Mouse (Mus musculus): ENCODE data around the gene Chn2. TPM values are rescaled to one million over a fixed set of nuclear protein-coding genes. Genes with fewer than 3 reads are reported as not detected.

The Chn2 gene
- total RNA-seq, 2 experiments from 2014 or later, result 2.3 to 2.5 TPM

- ATAC-seq (replicated peaks; ENCODE audit: low FRiP score, poor library complexity, severe bottlenecking), result no peak
Measured at GRCm38 (mm10) chr6:54319198-54319597, 279.8 kb downstream of the Chn2 start.

GRCm38 (mm10) chr6:54320236-54320635 lies 280.9 kb downstream of the Chn2 start:
- ATAC-seq (replicated peaks; ENCODE audit: low FRiP score, poor library complexity, severe bottlenecking), result no peak

GRCm38 (mm10) chr6:54325246-54325885 lies 286.0 kb downstream of the Chn2 start, which contains the start of gene Prr15:
Prr15 (plus strand) TSS chr6:54325835.
- ATAC-seq (replicated peaks; ENCODE audit: low FRiP score, poor library complexity, severe bottlenecking), result no peak

DNA sequence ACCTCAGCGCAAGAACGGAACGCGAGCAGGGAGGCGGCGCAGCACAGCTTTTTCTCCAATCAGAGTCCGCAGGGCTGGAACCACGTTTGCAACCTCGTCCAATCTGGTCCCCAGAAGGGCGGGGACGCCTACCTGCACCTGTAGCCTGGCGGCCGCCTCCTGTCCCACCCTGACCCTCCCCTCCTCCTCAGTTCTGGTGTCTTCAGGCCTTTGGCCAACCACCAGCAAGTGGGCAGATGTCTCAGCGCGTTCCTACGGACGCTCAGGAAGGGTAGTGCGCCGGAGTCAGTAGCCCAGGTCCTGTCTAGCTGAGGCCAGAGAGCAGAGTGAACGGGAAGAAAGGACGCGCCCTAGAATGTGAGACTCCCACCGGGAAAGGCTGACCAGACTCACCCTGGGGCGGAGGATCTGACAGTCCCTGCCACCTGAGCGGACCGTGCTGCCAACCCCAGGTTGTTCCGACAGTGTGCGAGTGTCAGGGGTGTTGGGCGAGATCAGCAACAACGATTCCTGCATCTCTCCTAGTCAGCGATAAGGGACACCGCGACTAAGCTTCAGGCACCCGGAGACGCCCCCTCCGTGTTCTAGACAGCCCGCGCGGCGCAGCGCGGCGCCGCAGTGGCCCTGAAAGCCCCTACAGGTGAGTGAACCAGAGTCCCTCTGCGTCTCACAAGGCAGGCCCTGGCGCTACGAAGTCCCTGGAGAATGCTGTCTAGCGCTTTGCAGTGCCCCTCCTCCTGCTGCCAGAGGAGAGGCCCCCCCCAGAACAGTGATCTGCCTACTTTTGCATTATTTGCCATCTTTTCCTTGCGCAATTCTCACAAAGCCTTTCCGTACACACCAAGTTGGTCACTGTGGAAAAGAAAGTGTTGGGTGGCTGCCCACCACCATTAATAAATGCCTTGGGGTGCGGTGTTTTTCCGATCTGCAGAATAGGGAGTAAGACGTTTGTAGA lies 287.6 kb downstream of the Chn2 start:
- no peak for ATAC-seq (replicated peaks; ENCODE audit: low FRiP score, poor library complexity, severe bottlenecking)

DNA sequence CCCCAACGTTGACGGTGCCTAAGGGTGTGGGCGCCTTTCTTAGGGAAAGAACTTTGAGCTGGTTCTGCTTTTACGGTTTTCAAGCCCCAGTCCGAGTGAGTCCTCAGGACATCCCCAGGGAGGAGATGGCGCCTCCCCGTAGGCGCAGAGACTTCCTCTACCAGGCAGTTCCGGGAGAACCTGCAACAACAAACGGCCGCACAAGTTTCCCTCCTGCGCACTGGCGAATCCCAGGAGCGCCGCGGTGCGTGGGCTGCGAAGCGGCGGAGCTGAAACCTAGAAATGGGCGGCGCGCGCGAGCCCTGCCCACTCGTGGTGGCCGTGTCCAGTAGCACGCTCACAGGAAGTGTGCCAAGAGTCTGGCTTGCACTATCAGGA lies 288.3 kb downstream of the Chn2 start:
- ATAC-seq (replicated peaks; ENCODE audit: low FRiP score, poor library complexity, severe bottlenecking), result no peak

DNA sequence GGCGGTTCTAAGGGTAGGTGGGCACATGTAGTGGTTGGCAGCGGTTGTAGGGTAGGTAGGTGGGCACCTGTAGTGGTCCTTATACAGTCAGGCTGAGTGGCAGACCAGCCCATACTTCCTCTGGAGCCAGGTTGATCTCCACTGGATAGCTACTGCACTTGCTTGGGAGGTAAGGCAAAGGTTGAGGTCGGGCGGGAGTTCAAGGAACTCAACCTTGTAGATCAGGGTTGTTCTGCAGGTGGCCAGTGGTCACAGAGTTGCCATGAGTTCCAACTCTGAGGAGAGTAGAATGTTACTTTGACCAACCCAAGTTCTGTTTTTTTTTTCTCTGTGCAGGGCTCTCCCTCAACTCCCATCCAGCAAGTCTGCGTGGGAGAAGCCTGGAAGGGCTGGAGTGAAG lies 289.4 kb downstream of the Chn2 start:
- ATAC-seq (replicated peaks; ENCODE audit: low FRiP score, poor library complexity, severe bottlenecking), result no peak

DNA sequence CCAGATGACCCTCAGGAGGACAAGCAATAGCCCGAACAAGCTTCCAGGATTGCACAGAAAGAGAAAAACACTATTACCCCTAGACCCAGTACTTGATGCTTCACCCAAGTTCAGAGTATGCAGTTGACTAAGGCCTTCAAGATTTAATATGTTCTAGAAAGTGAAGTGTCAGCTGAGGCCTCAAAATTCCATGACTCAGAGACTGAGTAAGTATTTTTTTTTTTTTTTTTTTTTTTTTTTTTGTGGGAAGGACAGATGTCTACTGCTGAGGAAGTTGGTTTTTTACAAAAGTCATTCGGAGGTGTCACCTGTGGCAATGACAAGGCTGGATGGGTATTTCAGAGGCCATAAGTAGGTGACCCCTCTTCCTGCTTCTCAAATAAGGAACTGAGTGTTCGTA lies 290.2 kb downstream of the Chn2 start:
- no peak for ATAC-seq (replicated peaks; ENCODE audit: low FRiP score, poor library complexity, severe bottlenecking)

DNA sequence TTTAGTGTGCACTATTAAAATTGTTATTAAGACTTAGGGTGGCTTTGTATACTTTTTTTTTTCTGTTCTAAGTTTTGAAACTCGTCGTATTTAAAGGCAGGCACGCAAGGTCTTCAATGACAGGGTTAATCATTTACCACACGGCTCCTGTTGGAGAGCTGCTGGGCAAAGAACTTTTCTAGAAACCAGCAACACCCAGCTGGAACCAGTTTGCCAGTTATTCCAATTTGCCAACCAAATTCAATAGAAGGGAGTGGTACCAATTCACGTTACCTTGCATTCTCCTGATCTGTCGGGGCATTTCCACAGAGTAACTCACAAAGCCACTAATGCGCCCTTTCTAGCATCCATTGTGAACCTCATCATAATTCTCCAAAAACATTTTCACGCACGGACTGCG lies 290.8 kb downstream of the Chn2 start:
- no peak for ATAC-seq (replicated peaks; ENCODE audit: low FRiP score, poor library complexity, severe bottlenecking)

DNA sequence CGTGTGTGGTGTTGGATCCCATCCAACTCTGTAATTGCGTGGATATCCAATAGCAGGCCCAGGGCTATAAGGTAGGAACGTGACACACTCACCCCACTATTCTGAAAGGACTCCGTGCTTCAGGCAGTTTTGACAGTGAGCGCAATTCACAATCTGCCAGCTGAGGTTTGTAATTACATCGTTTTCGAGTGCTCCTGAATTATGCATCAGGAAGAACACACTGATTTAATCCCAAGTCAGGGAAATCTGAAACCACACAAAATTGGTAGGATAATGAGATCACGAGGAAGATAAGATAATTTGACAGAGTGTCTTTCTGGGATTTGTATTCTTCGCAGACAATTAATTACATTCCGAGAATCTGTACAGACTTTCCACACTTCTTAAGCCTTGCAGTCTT lies 292.4 kb downstream of the Chn2 start:
- ATAC-seq (replicated peaks; ENCODE audit: low FRiP score, poor library complexity, severe bottlenecking), result no peak

DNA sequence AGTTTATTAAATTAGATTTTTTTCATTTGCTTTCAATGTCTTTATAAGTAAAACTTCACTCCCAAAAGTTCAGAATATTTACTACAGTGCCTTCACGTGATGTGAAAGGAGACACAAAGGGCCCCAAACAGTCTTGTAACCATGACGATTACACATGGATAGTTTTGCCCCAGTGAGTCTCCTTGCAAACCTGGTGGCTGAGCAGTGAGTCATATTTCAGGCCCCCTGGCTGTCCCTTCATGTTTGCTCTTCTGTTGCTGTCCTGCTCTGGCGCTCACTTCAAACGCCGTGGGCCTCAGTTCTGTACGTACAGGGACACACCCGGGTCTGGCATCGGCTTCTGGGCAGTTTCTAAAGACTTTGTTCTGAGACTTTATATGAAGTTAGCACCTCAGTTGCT lies 292.8 kb downstream of the Chn2 start:
- no peak for ATAC-seq (replicated peaks; ENCODE audit: low FRiP score, poor library complexity, severe bottlenecking)

- ATAC-seq (replicated peaks; ENCODE audit: low FRiP score, poor library complexity, severe bottlenecking), result no peak
Measured at GRCm38 (mm10) chr6:54333116-54333651, 293.8 kb downstream of the Chn2 start.

DNA sequence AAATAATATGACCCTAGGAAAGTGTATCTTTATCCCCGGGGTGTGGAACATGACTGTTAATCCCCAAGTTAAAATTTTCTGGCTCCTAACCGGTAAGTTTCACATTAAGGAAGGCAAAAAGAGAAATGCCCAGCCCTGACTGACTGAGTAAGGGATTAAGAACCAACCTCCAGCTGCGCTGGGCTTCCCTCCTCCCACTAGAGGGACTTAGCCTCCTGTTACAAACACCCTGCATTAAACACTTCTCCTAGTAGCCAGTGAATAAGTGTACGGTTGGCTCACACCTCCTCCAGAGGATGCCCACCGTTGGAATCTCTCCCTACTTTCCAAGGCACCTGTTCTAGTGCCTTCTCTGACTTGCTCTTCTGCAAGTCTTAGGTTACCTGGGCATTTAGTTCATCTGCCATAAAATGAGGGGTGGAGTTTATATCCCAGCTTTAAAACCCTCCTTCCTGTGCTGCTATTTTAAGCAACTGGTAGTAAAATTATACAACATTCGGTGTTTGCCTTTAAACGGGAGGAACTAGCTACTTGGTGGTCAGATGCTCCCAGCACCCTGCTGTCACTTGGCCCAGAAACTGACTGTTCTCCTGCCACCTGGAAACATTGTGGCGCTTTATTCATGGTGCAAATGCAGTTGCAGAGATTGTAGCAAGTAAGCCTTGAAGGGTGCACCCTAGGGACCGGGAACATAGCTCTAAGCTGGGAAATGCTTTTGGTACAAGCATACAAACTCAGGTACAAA lies 294.5 kb downstream of the Chn2 start:
- ATAC-seq (replicated peaks; ENCODE audit: low FRiP score, poor library complexity, severe bottlenecking), result no peak

DNA sequence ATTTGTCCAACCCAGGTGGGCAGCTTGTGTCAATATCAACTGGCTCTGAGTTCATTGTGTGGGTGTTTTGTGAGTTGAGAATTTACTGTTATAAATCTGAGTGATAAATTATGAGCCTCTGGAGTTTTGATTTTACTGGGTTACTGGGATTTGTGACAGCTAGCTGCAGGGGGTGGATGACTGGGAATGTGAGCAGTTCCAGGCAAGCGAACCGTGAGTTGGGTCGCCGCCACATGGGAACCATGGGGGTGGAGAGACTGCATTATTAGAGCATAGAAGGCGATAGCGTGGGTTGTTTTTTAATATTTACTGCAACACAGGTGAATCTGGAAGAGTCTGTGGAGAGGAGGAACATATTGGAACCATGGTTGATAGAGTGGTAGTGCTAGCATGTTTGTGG lies 298.0 kb downstream of the Chn2 start:
- ATAC-seq (replicated peaks; ENCODE audit: low FRiP score, poor library complexity, severe bottlenecking), result no peak

GRCm38 (mm10) chr6:54341133-54341532 lies 301.8 kb downstream of the Chn2 start:
- no peak for ATAC-seq (replicated peaks; ENCODE audit: low FRiP score, poor library complexity, severe bottlenecking)

- ATAC-seq (replicated peaks; ENCODE audit: low FRiP score, poor library complexity, severe bottlenecking), result no peak
Measured at GRCm38 (mm10) chr6:54342223-54342622, 302.9 kb downstream of the Chn2 start.

Other genes starting within 250 kb of the Chn2 start
- not detected in 2 replicates for gene Tril, start 218.7 kb upstream of the Chn2 start, total RNA-seq (2015; ENCODE audit: low replicate concordance)
- gene Tril, start 218.7 kb upstream of the Chn2 start, total RNA-seq (2017; ENCODE audit: low replicate concordance), result not detected in 2 replicates
- gene Cpvl, start 60.9 kb upstream of the Chn2 start, total RNA-seq (2015; ENCODE audit: low replicate concordance), result not detected in 2 replicates
- gene Cpvl, start 60.9 kb upstream of the Chn2 start, total RNA-seq (2017; ENCODE audit: low replicate concordance), result not detected in 2 replicates

Measured in erythroblast, adult 5-6 weeks (primary cell).